Mouse (Mus musculus) lung, adult 2 months (tissue): ENCODE results near the gene Sesn3. TPM values are rescaled to one million over a fixed set of nuclear protein-coding genes. Genes with fewer than 3 reads are reported as not detected.

Source experiments
- DNase-seq: peaks from one replicate; pipeline ENCODE4 v3.0.0; 2022
- H3K4me1 ChIP-seq: fragments of 200-500 bp; 2 replicates; pipeline ENCODE4 v1.6.1; 2011; ENCODE audit warnings: low read length; ENCODE audit not compliant: control insufficient read depth, insufficient read depth
- H3K4me3 ChIP-seq: fragments of 200-500 bp; replicated peaks from 2 replicates; pipeline ENCODE3; 2011; ENCODE audit warnings: low read depth, mild to moderate bottlenecking, control low read depth, low read length; ENCODE audit errors: extremely low read depth
- CTCF ChIP-seq: fragments of 200-500 bp; IDR thresholded peaks from 2 replicates; pipeline ENCODE4 v1.5.1; 2011; ENCODE audit warnings: mild to moderate bottlenecking, low read length, control low read depth; ENCODE audit not compliant: insufficient read depth
- POLR2A ChIP-seq: fragments of 200-500 bp; IDR thresholded peaks from 2 replicates; pipeline ENCODE4 v1.6.1; 2011; ENCODE audit warnings: low read depth, mild to moderate bottlenecking, control low read depth, low read length, borderline replicate concordance; ENCODE audit errors: extremely low read depth
- WGBS: fragments of 180-500 bp; shearing (Covaris S2); methylation state at CpG from one replicate; pipeline ENCODE4 v1.1.7; 2018; 5-methylcytosine and 5-hydroxymethylcytosine counted together
- polyA plus RNA-seq: library from polyadenylated mRNA; depleted of rRNA; stranded (reverse); fragments of >200 nt; gene quantifications from 2 replicates; pipeline ENCODE4 v1.2.3, GENCODE M21; 2012

Sesn3 gene
- polyA plus RNA-seq, 1 experiment = 7.8 TPM

- DNase-seq = no peak
- H3K4me1 ChIP-seq = no peaks in the 10 kb centered on the region
- TF ChIP-seq POLR2A (no peak), CTCF (no peak)
- no peak overlapping the region for H3K4me3 ChIP-seq
Observed at GRCm38 (mm10) chr9:14299819-14300218, 25.0 kb downstream of the Sesn3 start.

GRCm38 (mm10) chr9:14300795-14301194 is 25.9 kb downstream of the Sesn3 start:
- 64% methylated on average over 6 of the region's 6 CpGs for WGBS
- TF ChIP-seq POLR2A = no peak
- no peak for TF ChIP-seq CTCF
- Histone ChIP-seq H3K4me3 (no peak overlapping the region), H3K4me1 (no peaks in the 10 kb centered on the region)
- DNase-seq = no peak

GRCm38 (mm10) chr9:14304262-14304968 is 29.5 kb downstream of the Sesn3 start:
- H3K4me1 ChIP-seq = no peaks in the 10 kb centered on the region; the same call in 1 of the 2 replicates
- DNase-seq = no peak
- TF ChIP-seq CTCF = no peak
- WGBS = 79% methylated on average over 9 of the region's 9 CpGs
- H3K4me3 ChIP-seq = no peak overlapping the region

- no peaks in the 10 kb centered on the region; the same call in 1 of the 2 replicates for H3K4me1 ChIP-seq
- DNase-seq = no peak
- no peak overlapping the region for H3K4me3 ChIP-seq
- WGBS = 63% methylated on average over 3 of the region's 3 CpGs
- TF ChIP-seq CTCF = no peak
- TF ChIP-seq POLR2A = no peak
Observed at GRCm38 (mm10) chr9:14307341-14307740, 32.5 kb downstream of the Sesn3 start.

GRCm38 (mm10) chr9:14313968-14314367 is 39.1 kb downstream of the Sesn3 start:
- Histone ChIP-seq H3K4me1 (no peaks in the 10 kb centered on the region), H3K4me3 (no peak overlapping the region)
- TF ChIP-seq CTCF (no peak), POLR2A (no peak)
- no peak for DNase-seq
- 56% methylated on average over 3 of the region's 3 CpGs for WGBS

- no peak overlapping the region for H3K4me3 ChIP-seq
- no peak for TF ChIP-seq POLR2A
- no peak for TF ChIP-seq CTCF
- WGBS = 80% methylated on average over 7 of the region's 7 CpGs
- DNase-seq = no peak
- no peaks in the 10 kb centered on the region for H3K4me1 ChIP-seq
Observed at GRCm38 (mm10) chr9:14314477-14314876, 39.6 kb downstream of the Sesn3 start.

- no peak for TF ChIP-seq CTCF
- TF ChIP-seq POLR2A = no peak
- WGBS = 100% methylated on average over 1 of the region's 1 CpGs
Observed at GRCm38 (mm10) chr9:14316618-14317017, 41.8 kb downstream of the Sesn3 start.

GRCm38 (mm10) chr9:14335829-14336228 is 61.0 kb downstream of the Sesn3 start:
- H3K4me3 ChIP-seq = no peak overlapping the region
- no peaks in the 10 kb centered on the region for H3K4me1 ChIP-seq
- no peak for TF ChIP-seq CTCF
- TF ChIP-seq POLR2A = no peak
- 75% methylated on average over 4 of the region's 4 CpGs for WGBS
- DNase-seq = no peak

More at GRCm38 (mm10) chr9:14316618-14317017, 41.8 kb downstream of the Sesn3 start:
- DNase-seq = no peak
- no peaks in the 10 kb centered on the region for H3K4me1 ChIP-seq
- H3K4me3 ChIP-seq = no peak overlapping the region

- Histone ChIP-seq H3K4me1 (no peaks in the 10 kb centered on the region), H3K4me3 (no peak overlapping the region)
- TF ChIP-seq CTCF = no peak
- DNase-seq = no peak
- 73% methylated on average over 3 of the region's 3 CpGs for WGBS
Observed at GRCm38 (mm10) chr9:14336901-14337300, 62.0 kb downstream of the Sesn3 start.

- H3K4me3 ChIP-seq = no peak overlapping the region
- no peak for DNase-seq
- WGBS = 48% methylated on average over 3 of the region's 3 CpGs
- no peak for TF ChIP-seq CTCF
- TF ChIP-seq POLR2A = no peak
- H3K4me1 ChIP-seq = no peaks in the 10 kb centered on the region
Observed at GRCm38 (mm10) chr9:14338701-14339100, 63.8 kb downstream of the Sesn3 start.
